Mouse (Mus musculus) CH12.LX (cell line): ENCODE data around the gene Alk.

Experiments
- CTCF ChIP-seq, 2 experiments: IDR thresholded peaks in 1 of 2; conservative IDR thresholded peaks in 1 of 2; 2 replicates each; pipeline ENCODE4 v1.5.1; 2011 to 2012; ENCODE audit warnings: low read depth in 2 of 2, low read length in 2 of 2, improper control_type of control experiment in 1 of 2, inconsistent platforms in 1 of 2, mild to moderate bottlenecking in 1 of 2, moderate library complexity in 1 of 2
- IRF4 ChIP-seq: IDR thresholded peaks from 2 replicates; pipeline ENCODE4 v1.6.1; 2014; ENCODE audit warnings: low read depth, mild to moderate bottlenecking, inconsistent platforms, low read length, improper control_type of control experiment
- POLR2A ChIP-seq: IDR thresholded peaks from 2 replicates; pipeline ENCODE4 v1.6.1; 2011; ENCODE audit warnings: low read depth, mild to moderate bottlenecking, improper control_type of control experiment, low read length
- TCF12 ChIP-seq: IDR thresholded peaks from 2 replicates; pipeline ENCODE4 v1.6.1; 2014; ENCODE audit warnings: low read depth, mild to moderate bottlenecking, inconsistent platforms, low read length, improper control_type of control experiment
- ZKSCAN1 ChIP-seq: IDR thresholded peaks from 2 replicates; pipeline ENCODE4 v1.6.1; 2012; ENCODE audit warnings: low read depth, inconsistent platforms, low read length, improper control_type of control experiment, borderline replicate concordance
- ZNF384 ChIP-seq: IDR thresholded peaks from 2 replicates; pipeline ENCODE4 v1.6.1; 2012; ENCODE audit warnings: low read depth, low read length, improper control_type of control experiment, inconsistent platforms

- TF ChIP-seq ZKSCAN1 (no peak), TCF12 (no peak), IRF4 (no peak), CTCF (conservative IDR thresholded peaks at IDR 0.05 in 1 of 2, IDR thresholded peaks at IDR 0.05 in 1 of 2; ENCODE audit: low read depth in 2 of 2, low read length in 2 of 2) (peak; percentile 69 to 72), ZNF384 (no peak), POLR2A (no peak)
These were observed 82.0 kb downstream of the Alk start for GRCm38 (mm10) chr17:72522381-72522780.
